Mouse (Mus musculus) ES-E14 (cell line): ENCODE data around the gene Krt31.

Source experiments
- CHD2 ChIP-seq: IDR thresholded peaks from 2 replicates; pipeline ENCODE4 v1.6.1; 2014; ENCODE audit warnings: mild to moderate bottlenecking, low read depth, low read length, inconsistent platforms
- MAFK ChIP-seq: IDR thresholded peaks from 2 replicates; pipeline ENCODE4 v1.6.1; 2014; ENCODE audit warnings: mild to moderate bottlenecking, low read depth, low read length, inconsistent platforms; ENCODE audit not compliant: insufficient read depth
- ZC3H11A ChIP-seq: IDR thresholded peaks from 2 replicates; pipeline ENCODE4 v1.6.1; 2012; ENCODE audit warnings: low read depth, mild to moderate bottlenecking, inconsistent platforms, low read length, borderline replicate concordance

DNA sequence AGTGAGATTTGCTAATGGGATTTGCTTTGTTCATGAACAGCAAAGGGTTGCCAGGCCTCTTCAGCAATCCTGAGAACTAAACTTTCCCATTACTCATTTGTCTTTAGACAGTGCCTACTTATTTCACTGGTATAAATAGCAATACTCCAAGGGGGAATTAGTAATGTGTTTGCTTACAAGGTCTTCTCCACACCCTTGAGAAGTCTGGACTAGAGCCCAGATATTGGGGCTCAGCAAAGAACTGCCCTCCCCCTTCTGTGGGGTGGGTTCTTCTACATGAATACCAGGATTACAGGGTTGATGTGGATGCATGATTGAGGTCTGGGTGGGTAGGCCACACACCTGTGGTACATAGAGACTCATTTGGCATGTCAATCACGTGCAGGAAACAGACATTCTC, 23.5 kb upstream of the Krt31 start:
- TF ChIP-seq ZC3H11A (no peak), MAFK (no peak), CHD2 (no peak)
